Mouse (Mus musculus) CH12.LX (cell line): ENCODE data around the gene Psmb8. TPM values are rescaled to one million over a fixed set of nuclear protein-coding genes. Genes with fewer than 3 reads are reported as not detected.

ENCODE experiments used
- DNase-seq: peaks from one replicate; pipeline ENCODE4 v3.0.0-alpha.2; 2013; ENCODE audit errors: extremely low read depth
- H3K27ac ChIP-seq: 2 replicates; pipeline ENCODE4 v1.5.1; 2012; ENCODE audit warnings: low read depth, mild to moderate bottlenecking, control low read depth, moderate library complexity; ENCODE audit not compliant: insufficient read depth
- H3K27me3 ChIP-seq: replicated peaks from 2 replicates; pipeline ENCODE3; 2012; ENCODE audit warnings: inconsistent platforms
- H3K36me3 ChIP-seq, 2 experiments: replicated peaks in 1 of 2; 2 replicates each; pipeline versions ENCODE3 to v1.6.1; 2012; ENCODE audit warnings: inconsistent platforms in 1 of 2, low read length in 1 of 2, mild to moderate bottlenecking in 1 of 2, mixed read lengths in 1 of 2, moderate library complexity in 1 of 2; ENCODE audit not compliant: control insufficient read depth in 1 of 2, insufficient read depth in 1 of 2
- H3K4me1 ChIP-seq, 2 experiments: 2 replicates each; pipeline ENCODE4 v1.6.1; 2012; ENCODE audit warnings: inconsistent platforms in 1 of 2, moderate library complexity in 1 of 2; ENCODE audit not compliant: insufficient read depth in 2 of 2, control insufficient read depth in 1 of 2
- H3K4me2 ChIP-seq: 2 replicates; pipeline ENCODE4 v1.6.1; 2012; ENCODE audit warnings: low read depth, mild to moderate bottlenecking, control low read depth; ENCODE audit not compliant: poor library complexity, insufficient read depth, severe bottlenecking
- H3K4me3 ChIP-seq, 3 experiments: fragments of 150-350 bp in 1 of 3; sonication (generic) in 1 of 3; replicated peaks in 1 of 3; 2 replicates each; pipeline versions ENCODE3 to v1.5.1; 2011 to 2012; ENCODE audit warnings: low read depth in 2 of 3, low read length in 2 of 3, mild to moderate bottlenecking in 2 of 3, moderate library complexity in 2 of 3, control low read depth in 1 of 3, improper control_type of control experiment in 1 of 3, inconsistent platforms in 1 of 3, mixed read lengths in 1 of 3; ENCODE audit not compliant: poor library complexity in 1 of 3
- H3K79me2 ChIP-seq: replicated peaks from 2 replicates; pipeline ENCODE4 v1.6.1; 2012; ENCODE audit warnings: mild to moderate bottlenecking, moderate library complexity; ENCODE audit not compliant: control insufficient read depth, poor library complexity, insufficient read depth, severe bottlenecking; ENCODE audit errors: extremely low read depth
- H3K9ac ChIP-seq: 2 replicates; pipeline ENCODE4 v1.6.1; 2012; ENCODE audit warnings: low read depth, mild to moderate bottlenecking, control low read depth, moderate library complexity; ENCODE audit not compliant: insufficient read depth
- H3K9me3 ChIP-seq: replicated peaks from 2 replicates; pipeline ENCODE3; 2012; ENCODE audit warnings: low read length, inconsistent platforms, mixed read lengths
- BHLHE40 ChIP-seq: IDR thresholded peaks from 2 replicates; pipeline ENCODE4 v1.6.1; 2011; ENCODE audit warnings: mild to moderate bottlenecking, low read depth, low read length, improper control_type of control experiment
- CHD1 ChIP-seq: IDR thresholded peaks from 2 replicates; pipeline ENCODE4 v1.6.1; 2012; ENCODE audit warnings: low read depth, low read length, improper control_type of control experiment, inconsistent platforms
- CHD2 ChIP-seq: IDR thresholded peaks from 2 replicates; pipeline ENCODE4 v1.6.1; 2011; ENCODE audit warnings: low read length, improper control_type of control experiment
- CTCF ChIP-seq, 2 experiments: IDR thresholded peaks in 1 of 2; conservative IDR thresholded peaks in 1 of 2; 2 replicates each; pipeline ENCODE4 v1.5.1; 2011 to 2012; ENCODE audit warnings: low read depth in 2 of 2, low read length in 2 of 2, improper control_type of control experiment in 1 of 2, inconsistent platforms in 1 of 2, mild to moderate bottlenecking in 1 of 2, moderate library complexity in 1 of 2
- E2F4 ChIP-seq: IDR thresholded peaks from 2 replicates; pipeline ENCODE4 v1.6.1; 2011; ENCODE audit warnings: low read depth, low read length, improper control_type of control experiment; ENCODE audit not compliant: insufficient replicate concordance
- ELF1 ChIP-seq: IDR thresholded peaks from 2 replicates; pipeline ENCODE4 v1.6.1; 2014; ENCODE audit warnings: low read depth, mild to moderate bottlenecking, inconsistent platforms, low read length, improper control_type of control experiment
- EP300 ChIP-seq: IDR thresholded peaks from 2 replicates; pipeline ENCODE4 v1.6.1; 2011; ENCODE audit warnings: low read length, improper control_type of control experiment
- ETS1 ChIP-seq: conservative IDR thresholded peaks from 2 replicates; pipeline ENCODE4 v1.6.1; 2012; ENCODE audit warnings: low read depth, mild to moderate bottlenecking, inconsistent platforms, low read length, improper control_type of control experiment, moderate library complexity
- GABPA ChIP-seq: IDR thresholded peaks from 2 replicates; pipeline ENCODE4 v1.6.1; 2012; ENCODE audit warnings: low read depth, low read length, improper control_type of control experiment, inconsistent platforms; ENCODE audit not compliant: insufficient replicate concordance
- HCFC1 ChIP-seq: IDR thresholded peaks from 2 replicates; pipeline ENCODE4 v1.6.1; 2012; ENCODE audit warnings: low read depth, mild to moderate bottlenecking, inconsistent platforms, low read length, improper control_type of control experiment
- IRF4 ChIP-seq: IDR thresholded peaks from 2 replicates; pipeline ENCODE4 v1.6.1; 2014; ENCODE audit warnings: low read depth, mild to moderate bottlenecking, inconsistent platforms, low read length, improper control_type of control experiment
- JUN ChIP-seq: IDR thresholded peaks from 2 replicates; pipeline ENCODE4 v1.6.1; 2011; ENCODE audit warnings: low read depth, mild to moderate bottlenecking, low read length, improper control_type of control experiment, moderate library complexity; ENCODE audit not compliant: insufficient read depth
- JUND ChIP-seq: conservative IDR thresholded peaks from 2 replicates; pipeline ENCODE4 v1.6.1; 2011; ENCODE audit warnings: low read depth, low read length, improper control_type of control experiment
- KAT2A ChIP-seq: IDR thresholded peaks from 2 replicates; pipeline ENCODE4 v1.6.1; 2012; ENCODE audit warnings: low read length, improper control_type of control experiment, inconsistent platforms; ENCODE audit not compliant: insufficient replicate concordance
- MAFK ChIP-seq: IDR thresholded peaks from 2 replicates; pipeline ENCODE4 v1.6.1; 2011; ENCODE audit warnings: low read length, improper control_type of control experiment; ENCODE audit not compliant: insufficient replicate concordance
- MAX ChIP-seq: IDR thresholded peaks from 2 replicates; pipeline ENCODE4 v1.6.1; 2011; ENCODE audit warnings: low read length, improper control_type of control experiment
- MAZ ChIP-seq: IDR thresholded peaks from 2 replicates; pipeline ENCODE4 v1.6.1; 2012; ENCODE audit warnings: low read depth, mild to moderate bottlenecking, inconsistent platforms, low read length, improper control_type of control experiment, moderate library complexity
- MXI1 ChIP-seq: IDR thresholded peaks from 2 replicates; pipeline ENCODE4 v1.6.1; 2011; ENCODE audit warnings: mild to moderate bottlenecking, low read depth, low read length, improper control_type of control experiment
- NELFE ChIP-seq: IDR thresholded peaks from 2 replicates; pipeline ENCODE4 v1.6.1; 2011; ENCODE audit warnings: low read depth, low read length, improper control_type of control experiment
- NRF1 ChIP-seq: IDR thresholded peaks from 2 replicates; pipeline ENCODE4 v1.6.1; 2014; ENCODE audit warnings: low read depth, mild to moderate bottlenecking, inconsistent platforms, low read length, improper control_type of control experiment, moderate library complexity
- PAX5 ChIP-seq: IDR thresholded peaks from 2 replicates; pipeline ENCODE4 v1.6.1; 2012; ENCODE audit warnings: low read length, inconsistent platforms, mixed read lengths
- POLR2A ChIP-seq: IDR thresholded peaks from 2 replicates; pipeline ENCODE4 v1.6.1; 2011; ENCODE audit warnings: low read depth, mild to moderate bottlenecking, improper control_type of control experiment, low read length
- POLR2AphosphoS2 ChIP-seq: IDR thresholded peaks from 2 replicates; pipeline ENCODE4 v1.6.1; 2011; ENCODE audit warnings: low read depth, low read length, improper control_type of control experiment
- RAD21 ChIP-seq: IDR thresholded peaks from 2 replicates; pipeline ENCODE4 v1.6.1; 2011; ENCODE audit warnings: low read depth, mild to moderate bottlenecking, low read length, improper control_type of control experiment, moderate library complexity
- RCOR1 ChIP-seq: conservative IDR thresholded peaks from 2 replicates; pipeline ENCODE4 v1.6.1; 2012; ENCODE audit warnings: low read depth, mild to moderate bottlenecking, inconsistent platforms, low read length, improper control_type of control experiment
- SIN3A ChIP-seq: IDR thresholded peaks from 2 replicates; pipeline ENCODE4 v1.6.1; 2012; ENCODE audit warnings: low read length, improper control_type of control experiment, inconsistent platforms
- SMC3 ChIP-seq: IDR thresholded peaks from 2 replicates; pipeline ENCODE4 v1.6.1; 2011; ENCODE audit warnings: low read depth, low read length, improper control_type of control experiment
- TCF12 ChIP-seq: IDR thresholded peaks from 2 replicates; pipeline ENCODE4 v1.6.1; 2014; ENCODE audit warnings: low read depth, mild to moderate bottlenecking, inconsistent platforms, low read length, improper control_type of control experiment
- UBTF ChIP-seq: IDR thresholded peaks from 2 replicates; pipeline ENCODE4 v1.6.1; 2012; ENCODE audit warnings: low read depth, mild to moderate bottlenecking, inconsistent platforms, low read length, improper control_type of control experiment, moderate library complexity
- USF1 ChIP-seq: IDR thresholded peaks from 2 replicates; pipeline ENCODE4 v1.6.1; 2014; ENCODE audit warnings: low read depth, mild to moderate bottlenecking, inconsistent platforms, low read length, improper control_type of control experiment
- USF2 ChIP-seq: conservative IDR thresholded peaks from 2 replicates; pipeline ENCODE4 v1.6.1; 2011; ENCODE audit warnings: low read depth, low read length, improper control_type of control experiment
- ZC3H11A ChIP-seq: IDR thresholded peaks from 2 replicates; pipeline ENCODE4 v1.6.1; 2012; ENCODE audit warnings: low read depth, mild to moderate bottlenecking, inconsistent platforms, low read length, improper control_type of control experiment
- ZKSCAN1 ChIP-seq: IDR thresholded peaks from 2 replicates; pipeline ENCODE4 v1.6.1; 2012; ENCODE audit warnings: low read depth, inconsistent platforms, low read length, improper control_type of control experiment, borderline replicate concordance
- ZMIZ1 ChIP-seq: IDR thresholded peaks from 2 replicates; pipeline ENCODE4 v1.6.1; 2012; ENCODE audit warnings: low read depth, mild to moderate bottlenecking, inconsistent platforms, low read length, improper control_type of control experiment
- ZNF384 ChIP-seq: IDR thresholded peaks from 2 replicates; pipeline ENCODE4 v1.6.1; 2012; ENCODE audit warnings: low read depth, low read length, improper control_type of control experiment, inconsistent platforms
- dilution Hi-C: fragments of 300-500 bp; cut with MboI; formaldehyde crosslinking; loops from 2 replicates; pipeline ENCODE4 v1.14.3; 2020; ENCODE audit warnings: low sequenced_read_pairs; ENCODE audit not compliant: extremely low pct_unique_long_range_greater_than_20kb, extremely low pct_ligation_motif_present
- in situ Hi-C: fragments of 300-500 bp; cut with MboI; formaldehyde crosslinking; loops from 3 replicates; pipeline ENCODE4 v1.14.3; 2019; ENCODE audit warnings: low sequenced_read_pairs, low pct_ligation_motif_present, low pct_unique_long_range_greater_than_20kb, mixed read lengths
- polyA plus RNA-seq: library from polyadenylated mRNA; unstranded; fragments of >175 nt; gene quantifications from 2 replicates; pipeline ENCODE4 v1.2.1, GENCODE M21; 2012; ENCODE audit warnings: low read depth; ENCODE audit not compliant: insufficient read length
- total RNA-seq, 2 experiments: library from RNA; depleted of rRNA; stranded (reverse); fragments of 300-350 nt in 1 of 2; fragments of >200 nt in 1 of 2; gene quantifications; 2 replicates each; pipeline ENCODE4 v1.2.3; 2012 to 2014

Psmb8 gene
- total and polyA plus RNA-seq, 3 experiments: 652 to 989 (median 857) TPM

DNA sequence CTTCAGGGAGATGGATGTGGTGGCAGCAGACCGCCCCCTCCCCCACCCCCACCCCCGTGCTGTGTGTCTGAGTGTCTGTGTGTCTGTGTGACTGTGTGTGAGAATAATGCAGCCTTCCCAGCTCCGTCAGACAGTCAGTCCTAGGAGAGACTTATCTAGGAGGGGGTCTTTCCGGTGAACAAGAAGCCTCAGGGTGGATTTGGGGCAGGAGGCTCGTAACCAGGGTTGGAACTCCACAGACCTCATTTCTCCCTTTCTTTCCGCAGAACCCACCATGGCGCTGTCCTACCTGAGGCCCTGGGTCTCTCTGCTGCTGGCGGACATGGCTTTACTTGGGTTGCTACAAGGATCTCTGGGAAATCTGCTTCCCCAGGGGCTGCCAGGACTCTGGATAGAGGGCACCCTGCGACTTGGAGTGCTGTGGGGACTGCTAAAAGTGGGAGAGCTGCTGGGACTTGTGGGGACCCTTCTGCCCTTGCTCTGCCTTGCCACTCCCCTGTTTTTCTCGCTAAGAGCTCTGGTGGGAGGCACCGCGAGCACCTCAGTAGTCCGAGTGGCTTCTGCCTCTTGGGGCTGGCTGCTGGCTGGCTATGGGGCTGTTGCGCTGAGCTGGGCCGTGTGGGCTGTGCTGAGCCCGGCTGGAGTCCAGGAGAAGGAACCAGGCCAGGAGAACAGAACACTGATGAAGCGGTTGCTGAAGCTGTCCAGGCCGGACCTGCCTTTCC is 7.7 kb downstream of the Psmb8 start (continued):
- no peak for TF ChIP-seq USF1
- no peak for TF ChIP-seq NRF1
- TF ChIP-seq ZKSCAN1: no peak
- no peak for TF ChIP-seq CHD1
- peak; percentile 31; the same call in 1 of the 2 replicates for TF ChIP-seq MXI1
- TF ChIP-seq POLR2A: no peak
- TF ChIP-seq GABPA: no peak
- TF ChIP-seq MAZ: no peak
- no peak for TF ChIP-seq BHLHE40
- no peak for TF ChIP-seq ETS1
- no peak for TF ChIP-seq POLR2AphosphoS2
- TF ChIP-seq HCFC1: no peak
- TF ChIP-seq ZC3H11A: no peak

DNA sequence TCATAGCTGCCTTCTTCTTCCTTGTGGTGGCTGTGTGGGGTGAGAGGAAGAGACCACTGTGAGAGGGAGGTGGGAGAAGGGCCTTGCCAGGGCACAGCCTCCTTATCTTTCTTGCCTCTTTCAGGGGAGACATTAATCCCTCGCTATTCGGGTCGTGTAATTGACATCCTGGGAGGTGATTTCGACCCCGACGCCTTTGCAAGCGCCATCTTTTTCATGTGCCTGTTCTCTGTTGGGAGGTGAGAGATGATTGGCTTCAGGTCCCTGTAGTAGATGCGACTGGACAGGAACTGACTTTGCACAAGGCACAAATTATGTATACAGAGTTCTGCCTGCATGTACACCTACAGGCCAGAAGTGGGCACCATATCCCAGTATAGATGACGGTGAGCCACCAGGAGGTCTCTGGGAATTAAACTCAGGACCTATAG is 8.2 kb downstream of the Psmb8 start:
- peaks cover 8% of the 10 kb centered on the region for H3K9me3 ChIP-seq
- peaks cover 13 to 47% of the 10 kb centered on the region in 2 experiments for H3K4me1 ChIP-seq
- H3K36me3 ChIP-seq: peaks cover 46 to 61% of the 10 kb centered on the region in 2 experiments
- peak overlapping the region; percentile 85 for H3K4me2 ChIP-seq
- dilution Hi-C loops: no loop called here
- H3K27me3 ChIP-seq: no peaks in the 10 kb centered on the region
- peak overlapping the region; percentile 93 for H3K9ac ChIP-seq
- H3K79me2 ChIP-seq: peaks cover 31% of the 10 kb centered on the region
- in situ Hi-C loops: no loop called here
- peak; percentile 89 for DNase-seq
- H3K27ac ChIP-seq: peak overlapping the region; percentile 85
- peak overlapping the region; percentile 80 to 97 (median 96) for H3K4me3 ChIP-seq
- TF ChIP-seq PAX5: no peak
- TF ChIP-seq CHD1: no peak
- no peak for TF ChIP-seq IRF4
- TF ChIP-seq USF2: no peak
- no peak for TF ChIP-seq ZNF384
- TF ChIP-seq USF1: no peak
- peak; percentile 70 for TF ChIP-seq POLR2A
- no peak for TF ChIP-seq ZC3H11A
- peak; percentile 75 for TF ChIP-seq NELFE
- peak; percentile 72 for TF ChIP-seq SIN3A
- TF ChIP-seq ZMIZ1: no peak
- peak; percentile 41 for TF ChIP-seq RAD21
- TF ChIP-seq SMC3: peak; percentile 56
- peak; percentile 31 for TF ChIP-seq HCFC1
- TF ChIP-seq CHD2: no peak
- TF ChIP-seq KAT2A: no peak
- TF ChIP-seq BHLHE40: no peak
- no peak for TF ChIP-seq RCOR1
- TF ChIP-seq UBTF: no peak
- no peak for TF ChIP-seq JUN
- TF ChIP-seq MAZ: peak; percentile 44; the same call in 1 of the 2 replicates
- no peak for TF ChIP-seq JUND
- peak; percentile 23; the same call in 1 of the 2 replicates for TF ChIP-seq NRF1
- no peak for TF ChIP-seq ZKSCAN1
- TF ChIP-seq MXI1: no peak
- TF ChIP-seq CTCF (conservative IDR thresholded peaks at IDR 0.05 in 1 of 2, IDR thresholded peaks at IDR 0.05 in 1 of 2; ENCODE audit: low read depth in 2 of 2, low read length in 2 of 2): peak; percentile 59 to 84; a peak in 3 of 4 replicates
- no peak for TF ChIP-seq MAFK
- no peak for TF ChIP-seq EP300
- peak; percentile 49 for TF ChIP-seq TCF12
- TF ChIP-seq ELF1: peak; percentile 51; the same call in 1 of the 2 replicates
- peak; percentile 64 for TF ChIP-seq MAX
- TF ChIP-seq E2F4: no peak
